Mouse (Mus musculus) heart, embryonic 10.5 days (tissue): ENCODE results near the gene Aldh3b2. TPM values are rescaled to one million over a fixed set of nuclear protein-coding genes. Genes with fewer than 3 reads are reported as not detected.

Experiments used
- DNase-seq: peaks from one replicate; pipeline ENCODE4 v3.0.0-alpha.2; 2017; ENCODE audit warnings: low spot score
- H3K27ac ChIP-seq: fragments of 300-500 bp; sonication (generic); 2 replicates; pipeline ENCODE4 v1.5.1; 2016; ENCODE audit warnings: mild to moderate bottlenecking
- H3K27me3 ChIP-seq: fragments of 300-500 bp; sonication (generic); 2 replicates; pipeline ENCODE4 v1.6.1; 2016; ENCODE audit warnings: mild to moderate bottlenecking; ENCODE audit not compliant: poor library complexity, insufficient read depth, severe bottlenecking
- H3K36me3 ChIP-seq: fragments of 300-500 bp; sonication (generic); 2 replicates; pipeline ENCODE4 v1.6.1; 2016; ENCODE audit warnings: mild to moderate bottlenecking, moderate library complexity
- H3K4me1 ChIP-seq: fragments of 300-500 bp; sonication (generic); 2 replicates; pipeline ENCODE4 v1.6.1; 2016; ENCODE audit warnings: mild to moderate bottlenecking
- H3K4me3 ChIP-seq: fragments of 300-500 bp; sonication (generic); 2 replicates; pipeline ENCODE4 v1.5.1; 2016; ENCODE audit warnings: mild to moderate bottlenecking, moderate library complexity
- H3K9me3 ChIP-seq: fragments of 300-500 bp; sonication (generic); 2 replicates; pipeline ENCODE4 v1.6.1; 2016; ENCODE audit warnings: mild to moderate bottlenecking, moderate library complexity
- WGBS: fragments of 180-500 bp; shearing (Covaris S2); methylation state at CpG from one replicate; pipeline ENCODE4 v1.1.7; 2016; 5-methylcytosine and 5-hydroxymethylcytosine counted together
- polyA plus RNA-seq: library from polyadenylated mRNA; unstranded; fragments of >200 nt; fragmentation: Nextera tagmentation; extraction: Ambion mirVana; gene quantifications from 2 replicates; pipeline ENCODE4 v1.2.1, GENCODE M21; 2016

Aldh3b2 gene
- polyA plus RNA-seq, 1 experiment from 2014 or later: 1.8 TPM

DNA sequence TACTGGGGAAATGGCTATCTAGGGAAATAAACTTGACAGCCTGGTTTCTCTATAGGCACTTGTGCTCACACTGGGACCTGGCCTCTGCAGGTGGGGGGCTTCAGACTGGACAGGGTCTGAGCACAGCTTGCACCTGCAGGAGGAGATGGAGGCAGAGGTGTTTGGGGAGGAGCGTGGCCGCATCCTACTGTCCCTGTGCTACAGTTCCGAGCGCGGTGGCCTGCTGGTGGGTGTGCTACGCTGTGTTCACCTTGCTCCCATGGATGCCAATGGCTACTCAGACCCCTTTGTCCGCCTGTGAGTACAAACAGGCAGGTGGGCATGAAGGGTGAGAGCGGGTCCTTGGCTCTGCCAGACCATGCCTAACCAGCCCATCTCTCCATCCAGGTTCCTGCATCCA, 33.8 kb downstream of the Aldh3b2 start:
- DNase-seq: no peak
- peaks cover 43% of the 10 kb centered on the region for H3K4me1 ChIP-seq
- H3K36me3 ChIP-seq: peaks cover 67% of the 10 kb centered on the region
- no peaks in the 10 kb centered on the region for H3K9me3 ChIP-seq
- 93% methylated on average over 8 of the region's 8 CpGs for WGBS
- H3K27ac ChIP-seq: no peak overlapping the region
- no peaks in the 10 kb centered on the region for H3K27me3 ChIP-seq
- no peak overlapping the region for H3K4me3 ChIP-seq

DNA sequence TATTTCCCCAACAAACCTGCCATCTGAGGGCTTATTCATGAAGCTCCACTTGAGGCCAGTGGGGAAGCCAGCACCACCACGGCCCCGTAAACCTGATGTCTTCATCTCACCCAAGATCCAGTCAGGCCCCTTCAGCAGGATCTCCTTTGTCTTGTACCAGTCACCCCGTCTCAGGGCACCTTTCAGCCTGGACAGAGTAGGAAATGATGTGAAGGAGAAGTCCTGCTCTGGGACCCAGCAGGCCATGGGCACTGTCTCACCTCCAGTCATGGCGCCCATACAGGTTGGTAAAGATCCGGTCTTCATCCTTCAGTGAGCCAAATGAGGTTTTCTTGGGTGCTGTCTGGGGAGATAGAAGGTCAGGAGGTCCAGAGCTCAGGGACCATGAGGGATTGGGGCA, 39.0 kb downstream of the Aldh3b2 start:
- Histone ChIP-seq H3K36me3 (peaks cover 43% of the 10 kb centered on the region), H3K27me3 (no peaks in the 10 kb centered on the region), H3K4me1 (peaks cover 28% of the 10 kb centered on the region), H3K27ac (no peak overlapping the region), H3K9me3 (no peaks in the 10 kb centered on the region), H3K4me3 (peak overlapping the region; percentile 94; the same call in 1 of the 2 replicates)
- no peak for DNase-seq
- 91% methylated on average over 5 of the region's 5 CpGs for WGBS

DNA sequence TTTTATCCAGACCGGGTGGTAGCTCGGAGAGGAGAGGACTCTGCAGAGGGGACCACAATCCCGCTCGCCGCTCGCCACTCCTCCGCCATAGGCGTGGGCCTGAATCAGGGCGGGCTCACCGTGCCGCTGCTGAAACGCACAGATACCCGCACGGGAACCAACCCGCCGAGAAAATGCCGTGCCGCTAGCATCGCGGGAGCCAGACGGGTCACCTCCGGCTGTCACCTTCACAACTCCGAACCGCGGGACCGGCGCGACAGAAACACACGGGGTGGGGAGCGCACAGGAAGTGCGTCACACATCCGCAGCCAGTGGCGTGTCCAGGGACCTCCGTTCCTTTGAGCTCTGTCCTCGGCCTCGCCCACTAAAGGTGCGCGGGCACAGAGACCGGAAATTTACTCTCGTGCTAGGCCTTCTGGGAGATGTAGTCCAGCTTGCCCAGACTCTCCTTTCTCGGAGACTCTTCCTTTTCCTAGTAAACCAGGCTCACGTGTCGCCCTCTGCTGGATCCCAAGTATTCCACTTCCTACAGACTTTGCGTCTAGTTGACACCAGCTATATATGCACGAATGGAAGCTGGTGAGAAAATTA, 40.4 kb downstream of the Aldh3b2 start, which contains the start of gene Ndufv1:
Gene Ndufv1, minus strand, starts transcription at position 375 of the 591 bp plus-strand sequence.
- Histone ChIP-seq H3K4me3 (peak within 1 kb of the TSS; percentile 94), H3K27ac (peak within 1 kb of the TSS; percentile 93), H3K4me1 (peaks cover 28% of the 10 kb centered on the region), H3K36me3 (peaks cover 29% of the 10 kb centered on the region), H3K9me3 (no peaks in the 10 kb centered on the region), H3K27me3 (no peaks in the 10 kb centered on the region)
- DNase-seq: peak; percentile 99
- under 1% methylated on average over 45 of the region's 45 CpGs for WGBS

DNA sequence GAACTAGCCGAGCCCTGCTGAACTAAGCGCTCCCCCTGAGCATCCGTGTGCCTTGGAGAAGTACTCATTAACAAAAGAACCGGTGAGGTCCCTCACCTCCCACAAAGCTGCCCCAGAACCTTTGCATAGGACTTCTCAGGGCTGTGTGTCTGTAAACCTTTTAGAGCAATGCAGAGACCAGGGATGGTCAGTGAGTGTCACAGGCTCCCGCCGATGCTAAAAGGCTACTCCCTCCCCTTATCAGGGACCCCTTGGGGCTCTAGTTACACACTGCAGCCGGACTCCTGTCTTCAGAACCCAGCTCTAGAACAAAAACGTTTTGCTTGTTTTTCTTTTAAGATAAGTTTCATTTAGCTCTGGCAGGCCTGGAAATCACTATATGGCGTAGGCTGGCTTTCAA, 40.9 kb downstream of the Aldh3b2 start:
- 6% methylated on average over 9 of the region's 9 CpGs for WGBS
- no peaks in the 10 kb centered on the region for H3K27me3 ChIP-seq
- peak overlapping the region; percentile 80 for H3K27ac ChIP-seq

DNA sequence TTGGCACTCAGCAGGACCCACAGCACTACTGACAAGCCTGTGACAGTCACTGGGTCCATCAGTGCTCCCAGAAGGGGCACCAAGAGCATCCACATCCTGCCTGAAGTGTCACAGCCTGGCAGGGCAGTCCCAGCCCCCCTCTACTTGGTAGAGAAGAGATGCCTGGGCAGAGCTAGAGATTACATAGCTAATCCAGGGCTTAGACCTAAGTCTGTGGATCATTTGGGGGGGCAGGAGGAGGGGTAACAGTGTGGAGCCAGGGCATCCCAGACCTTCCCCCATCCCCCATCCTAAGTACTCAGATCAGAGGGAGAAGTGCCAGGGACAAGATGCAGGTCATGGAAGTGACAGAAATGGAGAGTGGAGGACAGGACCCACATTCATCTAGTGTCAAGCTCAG, 42.7 kb downstream of the Aldh3b2 start:
- Histone ChIP-seq H3K4me1 (peaks cover 28% of the 10 kb centered on the region), H3K36me3 (peaks cover 6% of the 10 kb centered on the region), H3K27ac (peak overlapping the region; percentile 53), H3K9me3 (no peaks in the 10 kb centered on the region), H3K27me3 (no peaks in the 10 kb centered on the region), H3K4me3 (no peak overlapping the region; the same call in 1 of the 2 replicates)
- DNase-seq: no peak

More for the DNA sequence above, 40.9 kb downstream of the Aldh3b2 start:
- Histone ChIP-seq H3K36me3 (peaks cover 24% of the 10 kb centered on the region), H3K4me3 (peak overlapping the region; percentile 94), H3K4me1 (peaks cover 28% of the 10 kb centered on the region), H3K9me3 (no peaks in the 10 kb centered on the region)
- no peak for DNase-seq

DNA sequence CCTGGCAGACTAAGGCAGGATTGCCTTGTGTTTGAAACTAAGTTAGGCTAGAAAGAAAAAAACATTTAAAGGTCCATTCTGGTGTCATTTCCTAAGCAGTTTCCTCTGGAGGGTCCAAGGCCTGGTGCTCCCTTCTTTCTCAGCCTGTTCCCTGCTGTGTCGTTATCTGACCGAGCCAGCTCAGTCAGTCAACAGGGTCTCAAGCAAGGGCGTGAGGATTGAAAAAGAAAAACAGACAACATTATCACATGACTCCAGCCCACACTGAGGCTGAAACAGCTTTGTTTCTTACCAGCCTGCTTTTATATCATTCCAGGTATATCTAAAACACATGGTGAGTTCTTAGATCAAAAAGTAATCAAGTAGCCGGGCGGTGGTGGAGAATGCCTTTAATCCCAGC, 43.5 kb downstream of the Aldh3b2 start:
- DNase-seq: no peak
- Histone ChIP-seq H3K27me3 (no peaks in the 10 kb centered on the region), H3K27ac (peak overlapping the region; percentile 53; the same call in 1 of the 2 replicates), H3K9me3 (no peaks in the 10 kb centered on the region), H3K4me3 (no peak overlapping the region), H3K36me3 (no peaks in the 10 kb centered on the region; the same call in 1 of the 2 replicates), H3K4me1 (peaks cover 28% of the 10 kb centered on the region)
- 38% methylated on average over 5 of the region's 5 CpGs for WGBS

DNA sequence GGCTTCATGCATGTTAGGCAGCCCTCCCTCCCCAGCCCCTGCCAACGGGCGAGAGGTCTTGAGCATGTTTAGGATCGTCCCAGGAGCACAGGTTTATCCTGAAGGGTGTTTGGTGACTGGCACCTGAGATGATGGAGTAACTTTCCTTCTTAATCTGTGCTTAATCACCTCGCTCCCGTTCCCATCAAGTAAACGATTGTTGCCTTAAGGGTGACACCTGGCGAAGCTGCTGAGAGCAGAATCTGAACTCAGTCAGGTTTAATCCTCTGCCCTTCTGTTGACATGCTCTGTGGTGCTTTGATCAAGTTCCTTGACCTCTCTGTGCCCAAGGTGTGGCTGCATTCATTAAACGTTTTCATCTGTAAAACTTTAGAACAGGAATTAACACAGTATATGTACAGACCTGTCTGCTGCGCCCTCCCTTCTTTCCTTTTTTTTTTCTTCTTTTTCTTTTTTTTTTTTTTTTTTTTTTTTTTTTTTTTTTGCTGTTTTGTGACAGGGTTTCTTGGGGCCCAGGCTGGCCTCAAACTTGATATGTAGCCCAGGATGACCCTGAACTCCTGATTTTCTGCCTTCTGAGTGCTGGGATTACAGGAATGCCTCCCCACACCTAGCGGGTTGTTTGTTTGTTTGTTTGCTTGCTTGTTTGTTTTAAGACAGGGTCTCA, 45.9 kb downstream of the Aldh3b2 start:
- H3K9me3 ChIP-seq: no peaks in the 10 kb centered on the region
- DNase-seq: no peak
- no peaks in the 10 kb centered on the region for H3K27me3 ChIP-seq
- H3K4me3 ChIP-seq: no peak overlapping the region
- H3K4me1 ChIP-seq: peaks cover 16% of the 10 kb centered on the region
- H3K36me3 ChIP-seq: no peaks in the 10 kb centered on the region
- WGBS: 56% methylated on average over 10 of the region's 10 CpGs
- H3K27ac ChIP-seq: no peak overlapping the region

DNA sequence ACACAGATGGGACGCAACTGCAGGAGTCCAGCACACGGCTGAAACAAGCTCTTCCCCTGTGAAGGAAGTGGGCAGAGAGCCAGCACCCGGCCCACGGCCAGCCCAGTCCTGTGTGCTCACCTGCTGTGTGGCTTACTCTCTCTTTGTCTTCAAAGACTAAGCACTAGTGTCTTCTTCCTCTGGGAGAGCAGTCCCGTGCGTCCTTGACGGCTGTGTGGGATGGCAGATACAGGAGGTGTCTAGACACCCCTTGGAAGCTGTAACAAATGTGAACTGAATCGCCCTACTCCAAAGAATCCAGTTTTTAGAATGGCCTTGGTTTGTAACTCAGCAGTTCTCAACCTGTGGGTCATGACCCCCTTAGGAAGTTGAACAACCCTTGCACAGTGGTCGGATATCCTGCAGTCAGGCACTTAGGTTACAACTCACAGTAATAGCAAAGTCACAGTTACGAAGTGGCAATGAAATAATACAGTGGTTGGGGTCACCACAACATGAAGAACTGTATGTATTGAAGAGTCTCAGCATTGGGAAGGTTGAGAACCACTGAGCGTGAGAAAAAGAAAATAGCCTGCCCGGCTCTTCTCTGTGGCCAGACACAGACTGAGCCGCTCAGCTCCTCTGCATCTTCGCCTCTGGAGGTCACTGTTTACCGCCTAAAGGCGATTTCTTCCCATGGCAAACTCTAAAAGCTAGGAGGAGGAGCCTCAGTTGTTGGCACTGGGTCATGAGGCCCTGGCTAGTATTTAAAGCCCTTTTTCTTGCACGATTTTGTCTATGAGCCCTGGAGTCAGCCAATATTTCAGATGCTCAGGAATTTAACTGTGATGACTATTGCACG, 46.8 kb downstream of the Aldh3b2 start:
- H3K27me3 ChIP-seq: no peaks in the 10 kb centered on the region
- DNase-seq: peak; percentile 90
- no peak overlapping the region for H3K4me3 ChIP-seq
- no peaks in the 10 kb centered on the region for H3K9me3 ChIP-seq
- H3K27ac ChIP-seq: no peak overlapping the region
- peaks cover 10% of the 10 kb centered on the region for H3K4me1 ChIP-seq
- 38% methylated on average over 18 of the region's 18 CpGs for WGBS
- no peaks in the 10 kb centered on the region for H3K36me3 ChIP-seq

DNA sequence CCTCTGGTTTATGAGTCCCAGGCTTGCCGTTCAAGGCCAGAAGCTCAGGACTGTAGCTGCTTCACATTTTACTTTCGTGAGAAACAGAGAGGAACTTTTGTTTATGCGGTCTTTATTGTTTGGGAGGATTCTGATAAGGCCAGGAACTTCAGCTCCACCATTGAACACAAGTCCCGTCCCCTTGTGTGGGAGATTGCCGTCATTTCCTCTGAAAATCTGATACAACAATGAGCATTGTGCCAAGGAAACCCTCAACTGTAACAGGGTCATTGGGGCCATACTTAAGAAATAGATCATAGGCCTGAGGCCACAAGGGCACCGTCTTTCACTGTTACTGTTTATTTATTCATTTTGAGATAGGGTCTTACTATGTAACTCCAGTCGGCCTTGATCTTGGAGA, 51.1 kb downstream of the Aldh3b2 start:
- no peak for DNase-seq
- Histone ChIP-seq H3K27ac (no peak overlapping the region), H3K36me3 (no peaks in the 10 kb centered on the region), H3K4me3 (no peak overlapping the region), H3K27me3 (no peaks in the 10 kb centered on the region), H3K9me3 (peaks cover 5% of the 10 kb centered on the region; the same call in 1 of the 2 replicates), H3K4me1 (no peaks in the 10 kb centered on the region)
- 57% methylated on average over 7 of the region's 7 CpGs for WGBS

DNA sequence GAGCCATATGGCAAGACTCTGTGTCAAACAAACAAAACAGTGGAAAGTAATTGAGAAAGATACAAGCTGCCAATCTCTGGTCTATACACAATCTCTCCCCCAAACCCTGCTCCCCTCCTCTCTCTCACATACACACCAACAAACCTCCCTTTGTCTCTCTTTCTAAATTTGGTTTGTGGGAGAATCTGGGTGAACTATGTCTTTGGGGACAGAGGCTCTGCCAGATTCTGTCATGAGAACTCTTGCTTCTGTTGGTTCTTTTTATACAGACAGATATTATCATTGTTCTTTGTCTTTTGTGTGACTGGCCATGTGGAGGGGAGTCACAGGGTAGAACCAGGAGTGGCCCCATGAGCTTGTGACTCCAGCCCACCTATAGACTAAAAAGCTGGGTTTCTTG, 55.4 kb downstream of the Aldh3b2 start:
- no peaks in the 10 kb centered on the region for H3K4me1 ChIP-seq
- no peak overlapping the region for H3K4me3 ChIP-seq
- peaks cover 5% of the 10 kb centered on the region; the same call in 1 of the 2 replicates for H3K9me3 ChIP-seq
- DNase-seq: no peak
- no peaks in the 10 kb centered on the region for H3K36me3 ChIP-seq
- H3K27me3 ChIP-seq: no peaks in the 10 kb centered on the region
- no peak overlapping the region for H3K27ac ChIP-seq
